Mouse (Mus musculus): Measurements from ENCODE around the gene Rnls. TPM values are rescaled to one million over a fixed set of nuclear protein-coding genes. Genes with fewer than 3 reads are reported as not detected.

The Rnls gene
- total and polyA plus RNA-seq, 3 experiments = 5.6 to 15.3 (median 13.5) TPM

DNA sequence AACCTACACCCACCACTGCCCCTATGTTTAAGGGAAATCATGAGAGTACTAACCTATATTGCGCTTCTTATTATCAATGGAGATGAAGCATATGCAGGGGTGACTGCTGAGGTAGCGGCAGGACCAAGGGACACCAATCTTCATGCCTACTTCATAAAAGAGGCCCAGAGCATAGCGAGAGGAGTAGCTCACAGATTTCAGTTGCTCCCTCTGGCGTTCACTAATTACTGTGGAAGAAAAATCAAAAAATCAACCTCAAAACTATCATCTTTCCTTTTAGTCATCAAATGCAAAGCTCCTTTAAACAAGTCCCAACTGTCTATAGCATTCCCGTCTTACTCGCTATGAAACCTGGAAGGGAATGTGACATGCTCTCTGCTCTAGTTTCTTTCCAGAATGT is 189.7 kb downstream of the Rnls start:
- Histone ChIP-seq H3K9ac (ENCODE audit: low read depth, low read length) (no peak overlapping the region), H3K27me3 (ENCODE audit: control insufficient read depth, insufficient read depth, low read length) (no peaks in the 10 kb centered on the region), H3K36me3 (ENCODE audit: control insufficient read depth, insufficient read depth, low read length) (no peaks in the 10 kb centered on the region), H3K4me3 (no peak overlapping the region), H3K79me2 (replicated peaks; ENCODE audit: control insufficient read depth, insufficient read depth, low read length) (no peaks in the 10 kb centered on the region), H3K4me1 (ENCODE audit: control insufficient read depth, insufficient read depth, low read length) (no peaks in the 10 kb centered on the region), H3K27ac (no peak overlapping the region)
- 85% methylated on average over 6 of the region's 6 CpGs for WGBS
- intact Hi-C loops (cut with DNase I) = no loop called here
- DNase-seq = no peak
- TF ChIP-seq CTCF (IDR thresholded peaks at IDR 0.05) (0 out of 2 replicates have a peak, but pooled peaks have one; percentile 26), EP300 (IDR thresholded peaks at IDR 0.05; ENCODE audit: insufficient read depth, low read depth, low read length) (no peak)

DNA sequence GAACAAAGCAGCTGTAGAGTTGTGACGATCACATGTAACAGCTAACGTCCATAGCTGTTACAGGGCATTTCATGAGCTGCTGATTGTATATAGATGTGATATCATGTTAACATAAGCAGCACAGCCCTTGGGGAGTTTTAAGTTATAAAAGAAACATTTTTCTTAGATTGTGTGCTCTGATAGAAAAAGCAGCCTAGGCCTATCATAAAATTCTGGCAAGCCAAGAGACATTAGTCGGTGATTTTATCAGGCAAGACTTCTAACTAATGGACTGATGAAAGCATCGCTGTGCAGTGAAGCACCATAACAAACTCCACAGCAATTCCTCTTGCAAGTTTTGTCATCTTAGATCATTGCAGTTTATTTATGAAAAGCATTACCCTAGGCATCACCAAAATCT is 190.9 kb downstream of the Rnls start:
- WGBS = 74% methylated on average over 4 of the region's 4 CpGs
- H3K27me3 ChIP-seq (ENCODE audit: control insufficient read depth, insufficient read depth, low read length) = no peaks in the 10 kb centered on the region
- no peaks in the 10 kb centered on the region for H3K36me3 ChIP-seq (ENCODE audit: control insufficient read depth, insufficient read depth, low read length)
- no peak for DNase-seq
- H3K27ac ChIP-seq = no peak overlapping the region
- TF ChIP-seq CTCF (IDR thresholded peaks at IDR 0.05) = no peak
- TF ChIP-seq POLR2A (IDR thresholded peaks at IDR 0.05; ENCODE audit: insufficient read depth, low read depth, low read length) = no peak
- TF ChIP-seq EP300 (IDR thresholded peaks at IDR 0.05; ENCODE audit: insufficient read depth, low read depth, low read length) = no peak
- no peak overlapping the region for H3K9ac ChIP-seq (ENCODE audit: low read depth, low read length)
- H3K4me3 ChIP-seq = no peak overlapping the region
- H3K4me1 ChIP-seq (ENCODE audit: control insufficient read depth, insufficient read depth, low read length) = no peaks in the 10 kb centered on the region
- intact Hi-C loops (cut with DNase I) = no loop called here
- H3K79me2 ChIP-seq (replicated peaks; ENCODE audit: control insufficient read depth, insufficient read depth, low read length) = no peaks in the 10 kb centered on the region

DNA sequence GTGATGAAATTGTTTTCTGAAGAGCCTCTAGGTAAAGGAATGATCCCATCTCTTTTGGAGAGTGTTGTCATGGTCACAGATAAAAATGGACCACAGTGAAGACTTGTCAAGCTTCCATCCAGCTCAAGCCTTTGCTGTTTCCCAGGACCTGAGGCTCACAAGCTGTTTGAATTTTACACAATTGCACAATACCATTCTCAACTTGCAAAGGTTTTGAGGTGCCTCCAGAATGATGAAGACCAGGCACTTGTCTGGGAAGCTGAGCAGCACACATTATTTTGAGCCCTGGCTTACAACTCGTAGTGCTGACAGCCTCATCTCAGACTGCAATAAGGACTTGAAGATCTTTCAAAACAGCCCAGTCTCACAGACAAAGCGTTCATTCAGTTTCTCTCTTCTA is 200.0 kb downstream of the Rnls start:
- TF ChIP-seq EP300 (IDR thresholded peaks at IDR 0.05; ENCODE audit: insufficient read depth, low read depth, low read length) = no peak
- no peak for TF ChIP-seq CTCF (IDR thresholded peaks at IDR 0.05)
- TF ChIP-seq POLR2A (IDR thresholded peaks at IDR 0.05; ENCODE audit: insufficient read depth, low read depth, low read length) = no peak
- Histone ChIP-seq H3K36me3 (ENCODE audit: control insufficient read depth, insufficient read depth, low read length) (no peaks in the 10 kb centered on the region), H3K79me2 (replicated peaks; ENCODE audit: control insufficient read depth, insufficient read depth, low read length) (no peaks in the 10 kb centered on the region), H3K4me3 (no peak overlapping the region), H3K9ac (ENCODE audit: low read depth, low read length) (no peak overlapping the region), H3K27ac (no peak overlapping the region), H3K4me1 (ENCODE audit: control insufficient read depth, insufficient read depth, low read length) (no peaks in the 10 kb centered on the region), H3K27me3 (ENCODE audit: control insufficient read depth, insufficient read depth, low read length) (no peaks in the 10 kb centered on the region)
- intact Hi-C loops (cut with DNase I) = no loop called here
- 40% methylated on average over 2 of the region's 2 CpGs for WGBS
- DNase-seq = no peak

DNA sequence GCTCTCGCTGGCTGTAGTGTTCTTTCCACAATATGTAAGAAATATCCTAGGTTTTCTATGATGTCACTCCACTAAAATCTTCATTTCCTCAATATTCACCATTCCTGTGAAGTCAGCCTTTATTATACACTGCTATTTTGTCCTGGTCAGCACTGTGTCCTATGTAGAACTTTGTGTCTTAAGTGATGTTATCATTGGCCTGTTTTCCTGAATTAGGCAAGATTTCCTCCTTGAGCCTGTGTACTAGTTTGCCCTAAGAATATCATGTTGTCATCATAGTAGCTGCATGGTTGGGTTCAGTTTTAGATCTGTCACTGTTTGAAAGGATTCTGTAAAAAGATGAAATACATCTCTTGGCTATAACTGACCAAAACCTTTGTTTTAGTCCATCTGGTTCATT is 203.3 kb downstream of the Rnls start:
- no peak overlapping the region for H3K4me3 ChIP-seq
- intact Hi-C loops (cut with DNase I) = no loop called here
- H3K4me1 ChIP-seq (ENCODE audit: control insufficient read depth, insufficient read depth, low read length) = no peaks in the 10 kb centered on the region
- H3K27me3 ChIP-seq (ENCODE audit: control insufficient read depth, insufficient read depth, low read length) = no peaks in the 10 kb centered on the region
- WGBS = 91% methylated on average over 1 of the region's 1 CpGs
- no peak overlapping the region for H3K27ac ChIP-seq
- TF ChIP-seq POLR2A (IDR thresholded peaks at IDR 0.05; ENCODE audit: insufficient read depth, low read depth, low read length) = no peak
- no peak for TF ChIP-seq CTCF (IDR thresholded peaks at IDR 0.05)
- no peak for TF ChIP-seq EP300 (IDR thresholded peaks at IDR 0.05; ENCODE audit: insufficient read depth, low read depth, low read length)
- no peak for DNase-seq
- H3K79me2 ChIP-seq (replicated peaks; ENCODE audit: control insufficient read depth, insufficient read depth, low read length) = no peaks in the 10 kb centered on the region
- H3K36me3 ChIP-seq (ENCODE audit: control insufficient read depth, insufficient read depth, low read length) = no peaks in the 10 kb centered on the region
- no peak overlapping the region for H3K9ac ChIP-seq (ENCODE audit: low read depth, low read length)

DNA sequence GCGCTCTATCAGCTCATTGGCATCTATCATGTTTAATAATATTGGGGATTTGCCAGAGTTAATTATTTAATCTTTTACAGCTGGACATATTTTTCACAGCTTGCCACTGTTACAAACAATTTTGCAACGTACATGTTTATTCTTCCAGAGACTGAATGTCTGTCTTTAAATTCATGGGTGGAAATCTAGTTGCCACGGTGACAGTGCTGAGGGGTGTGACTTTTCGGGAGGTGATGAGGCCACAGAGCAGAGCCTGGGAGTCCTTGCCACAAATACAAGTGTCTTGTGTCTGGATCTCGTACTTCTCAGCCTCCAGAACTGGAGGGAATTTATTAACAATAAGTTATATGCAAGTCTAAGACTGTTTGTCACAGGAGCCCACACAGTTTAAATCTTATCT is 212.5 kb downstream of the Rnls start:
- TF ChIP-seq EP300 (IDR thresholded peaks at IDR 0.05; ENCODE audit: insufficient read depth, low read depth, low read length) (no peak), CTCF (IDR thresholded peaks at IDR 0.05) (no peak), POLR2A (IDR thresholded peaks at IDR 0.05; ENCODE audit: insufficient read depth, low read depth, low read length) (no peak)
- DNase-seq = no peak
- intact Hi-C loops (cut with DNase I) = no loop called here
- Histone ChIP-seq H3K9ac (ENCODE audit: low read depth, low read length) (no peak overlapping the region), H3K36me3 (ENCODE audit: control insufficient read depth, insufficient read depth, low read length) (no peaks in the 10 kb centered on the region), H3K27me3 (ENCODE audit: control insufficient read depth, insufficient read depth, low read length) (no peaks in the 10 kb centered on the region), H3K4me3 (no peak overlapping the region), H3K4me1 (ENCODE audit: control insufficient read depth, insufficient read depth, low read length) (no peaks in the 10 kb centered on the region), H3K27ac (no peak overlapping the region), H3K79me2 (replicated peaks; ENCODE audit: control insufficient read depth, insufficient read depth, low read length) (no peaks in the 10 kb centered on the region)
- 68% methylated on average over 5 of the region's 5 CpGs for WGBS

DNA sequence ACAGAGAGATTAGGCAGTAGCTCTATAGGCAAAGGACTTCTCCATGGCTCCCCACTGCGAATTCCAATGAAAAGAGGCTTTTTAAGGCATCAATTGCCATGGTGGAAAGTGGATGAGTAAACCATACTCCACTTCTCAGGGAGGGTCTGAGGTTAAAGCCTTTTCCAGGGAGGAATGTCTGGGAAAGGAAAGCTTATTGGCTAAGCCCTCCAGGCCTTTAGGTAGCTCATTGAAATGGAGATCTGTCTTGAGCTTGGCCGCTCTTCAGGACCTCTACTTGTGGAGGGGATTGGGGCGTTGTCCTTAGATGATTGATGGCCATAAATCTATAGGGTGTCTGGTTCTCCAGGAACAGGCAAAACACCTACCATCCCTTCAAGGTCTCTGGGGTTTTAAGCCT is 213.2 kb downstream of the Rnls start:
- DNase-seq = no peak
- intact Hi-C loops (cut with DNase I) = no loop called here
- Histone ChIP-seq H3K27ac (no peak overlapping the region), H3K36me3 (ENCODE audit: control insufficient read depth, insufficient read depth, low read length) (no peaks in the 10 kb centered on the region), H3K4me1 (ENCODE audit: control insufficient read depth, insufficient read depth, low read length) (no peaks in the 10 kb centered on the region), H3K79me2 (replicated peaks; ENCODE audit: control insufficient read depth, insufficient read depth, low read length) (no peaks in the 10 kb centered on the region), H3K9ac (ENCODE audit: low read depth, low read length) (no peak overlapping the region), H3K4me3 (no peak overlapping the region), H3K27me3 (ENCODE audit: control insufficient read depth, insufficient read depth, low read length) (no peaks in the 10 kb centered on the region)
- WGBS = 81% methylated on average over 3 of the region's 3 CpGs
- TF ChIP-seq CTCF (IDR thresholded peaks at IDR 0.05) (no peak), EP300 (IDR thresholded peaks at IDR 0.05; ENCODE audit: insufficient read depth, low read depth, low read length) (no peak), POLR2A (IDR thresholded peaks at IDR 0.05; ENCODE audit: insufficient read depth, low read depth, low read length) (no peak)

Measured in heart, adult 2 months (tissue).